Mouse (Mus musculus) myocyte (in vitro differentiated cells): ENCODE results near the gene Ceacam16. TPM values are rescaled to one million over a fixed set of nuclear protein-coding genes. Genes with fewer than 3 reads are reported as not detected.

Experiments
- H3K27me3 ChIP-seq: one replicate; pipeline ENCODE4 v1.6.1; 2011; ENCODE audit not compliant: control insufficient read depth, insufficient read depth, insufficient read length
- H3K36me3 ChIP-seq: one replicate; pipeline ENCODE4 v1.6.1; 2011; ENCODE audit not compliant: control insufficient read depth, insufficient read depth
- H3K4me2 ChIP-seq: one replicate; pipeline ENCODE4 v1.6.1; 2011; ENCODE audit warnings: low read depth, control low read depth
- H3K4me3 ChIP-seq: one replicate; pipeline ENCODE4 v1.5.1; 2011; ENCODE audit warnings: mild to moderate bottlenecking, control low read depth, moderate library complexity
- H3K79me2 ChIP-seq: one replicate; pipeline ENCODE4 v1.6.1; 2011; ENCODE audit not compliant: control insufficient read depth, insufficient read depth
- H3ac ChIP-seq: one replicate; pipeline ENCODE4 v1.6.1; 2011; ENCODE audit not compliant: control insufficient read depth, insufficient read length
- CEBPB ChIP-seq: IDR thresholded peaks from 2 replicates; pipeline ENCODE4 v1.6.1; 2011; ENCODE audit warnings: mild to moderate bottlenecking, moderate library complexity; ENCODE audit not compliant: poor library complexity, insufficient read depth, severe bottlenecking
- E2F4 ChIP-seq: IDR thresholded peaks from one replicate; pipeline ENCODE4 v1.6.1; 2011; ENCODE audit warnings: mild to moderate bottlenecking, control low read depth, moderate library complexity; ENCODE audit not compliant: insufficient read depth
- MAX ChIP-seq: IDR thresholded peaks from one replicate; pipeline ENCODE4 v1.6.1; 2011; ENCODE audit warnings: low read depth, mild to moderate bottlenecking, control low read depth
- MYOD1 ChIP-seq, 3 experiments: IDR thresholded peaks; one replicate each; pipeline ENCODE4 v1.6.1; 2011; ENCODE audit warnings: control low read depth in 2 of 3, low read depth in 2 of 3, mild to moderate bottlenecking in 2 of 3, moderate library complexity in 1 of 3; ENCODE audit not compliant: insufficient read length in 2 of 3, control insufficient read depth in 1 of 3
- MYOG ChIP-seq, 3 experiments: IDR thresholded peaks; one replicate each; pipeline ENCODE4 v1.6.1; 2011; ENCODE audit warnings: control low read depth in 2 of 3, low read depth in 2 of 3, mild to moderate bottlenecking in 2 of 3; ENCODE audit not compliant: insufficient read length in 2 of 3, control insufficient read depth in 1 of 3, insufficient read depth in 1 of 3
- POLR2A ChIP-seq: IDR thresholded peaks from one replicate; pipeline ENCODE4 v1.6.1; 2011; ENCODE audit warnings: low read depth, mild to moderate bottlenecking, control low read depth, moderate library complexity; ENCODE audit not compliant: insufficient read length
- POLR2AphosphoS2 ChIP-seq: IDR thresholded peaks from one replicate; pipeline ENCODE4 v1.6.1; 2011; ENCODE audit warnings: low read depth, control low read depth; ENCODE audit not compliant: insufficient read length
- REST ChIP-seq: IDR thresholded peaks from one replicate; pipeline ENCODE4 v1.6.1; 2011; ENCODE audit warnings: mild to moderate bottlenecking, control low read depth, moderate library complexity; ENCODE audit not compliant: insufficient read depth, insufficient read length
- SRF ChIP-seq: IDR thresholded peaks from one replicate; pipeline ENCODE4 v1.6.1; 2011; ENCODE audit warnings: low read depth; ENCODE audit not compliant: control insufficient read depth, insufficient read length
- TCF12 ChIP-seq: IDR thresholded peaks from one replicate; pipeline ENCODE4 v1.6.1; 2011; ENCODE audit warnings: mild to moderate bottlenecking, control low read depth; ENCODE audit not compliant: poor library complexity, insufficient read depth, severe bottlenecking
- TCF3 ChIP-seq: IDR thresholded peaks from one replicate; pipeline ENCODE4 v1.6.1; 2011; ENCODE audit warnings: low read depth, control low read depth; ENCODE audit not compliant: insufficient read length
- USF1 ChIP-seq: IDR thresholded peaks from one replicate; pipeline ENCODE4 v1.6.1; 2011; ENCODE audit warnings: low read depth, mild to moderate bottlenecking, control low read depth, moderate library complexity
- polyA plus RNA-seq: library from polyadenylated mRNA; unstranded; fragments of >200 nt; fragmentation: generic; extraction: Trizol; gene quantifications from one replicate; pipeline ENCODE4 v1.2.1, GENCODE M21; 2012; ENCODE audit warnings: missing spikeins

Gene Ceacam16
- polyA plus RNA-seq, 1 experiment: 0.02 TPM

DNA sequence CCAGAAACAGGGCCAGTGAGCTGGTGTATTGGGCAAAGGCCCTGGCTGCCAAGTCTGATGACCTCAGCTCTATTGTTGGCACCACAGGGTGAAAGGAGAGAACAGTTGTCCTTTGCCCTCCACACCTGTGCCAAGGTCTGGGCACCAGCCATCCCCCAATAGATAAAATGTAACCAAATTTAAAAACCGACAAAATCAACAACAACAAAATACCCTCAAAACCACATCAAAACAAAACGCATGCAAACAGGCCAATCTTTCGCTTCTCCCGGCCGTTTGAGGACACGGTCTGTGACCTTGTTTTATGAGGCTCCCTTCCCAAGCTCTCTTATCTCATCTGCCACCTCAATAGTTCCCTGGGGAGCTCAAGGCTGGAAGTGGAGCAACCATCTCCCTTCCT lies 5.4 kb upstream of the Ceacam16 start:
- no peak overlapping the region for H3K4me3 ChIP-seq
- H3K27me3 ChIP-seq: no peaks in the 10 kb centered on the region
- no peak overlapping the region for H3ac ChIP-seq
- no peaks in the 10 kb centered on the region for H3K36me3 ChIP-seq
- H3K4me2 ChIP-seq: no peak overlapping the region
- TF ChIP-seq MYOD1 (IDR thresholded peaks at IDR 0.05; ENCODE audit: control insufficient read depth in 1 of 3, insufficient read length in 2 of 3, low read depth in 2 of 3) (peak in 2 of 3 experiments; percentile 15 to 65), CEBPB (no peak), POLR2AphosphoS2 (no peak), USF1 (no peak), SRF (no peak), E2F4 (no peak), POLR2A (no peak), MAX (no peak), MYOG (IDR thresholded peaks at IDR 0.05; ENCODE audit: control insufficient read depth in 1 of 3, insufficient read depth in 1 of 3, insufficient read length in 2 of 3, low read depth in 2 of 3) (peak in 2 of 3 experiments; percentile 21 to 51), TCF12 (no peak), TCF3 (no peak), REST (no peak)
- H3K79me2 ChIP-seq: no peaks in the 10 kb centered on the region

DNA sequence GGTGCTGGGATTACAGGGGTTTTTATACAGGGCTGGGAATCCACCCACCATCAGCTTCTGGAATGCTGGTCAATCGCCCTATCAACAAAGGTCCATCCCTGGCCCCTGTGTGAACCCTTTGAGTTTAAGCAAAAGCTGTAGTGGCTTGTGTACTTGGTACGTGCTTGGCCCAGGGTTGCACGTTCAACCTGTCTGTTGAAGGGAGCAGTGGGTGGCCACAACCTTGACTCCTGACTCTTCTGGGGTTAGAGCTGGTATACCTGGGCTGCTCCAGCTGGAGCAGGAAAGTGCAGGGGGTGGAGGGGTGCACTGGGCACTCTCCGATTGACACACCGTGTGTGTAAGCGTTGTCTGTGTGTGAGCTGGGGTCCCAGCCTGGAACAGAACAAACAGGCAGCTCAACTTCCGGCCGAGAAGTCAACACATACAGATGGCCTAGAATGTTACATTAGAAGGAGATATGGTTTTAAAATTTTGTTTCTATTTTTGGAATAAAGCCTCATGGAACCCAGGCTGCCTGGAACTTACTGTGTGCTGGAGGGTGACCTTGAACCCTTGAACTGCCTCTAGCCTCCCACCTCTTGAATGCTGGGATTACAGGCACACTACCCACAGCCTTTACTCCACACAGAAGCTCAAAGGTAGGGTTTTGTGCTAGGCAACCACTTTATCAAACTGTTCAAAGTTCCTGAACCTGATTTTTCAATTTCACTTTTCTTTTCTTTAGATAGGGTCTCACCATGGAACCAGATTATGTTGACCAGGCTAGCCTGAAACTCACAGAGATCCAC lies 4.3 kb upstream of the Ceacam16 start:
- peaks cover 6% of the 10 kb centered on the region for H3K27me3 ChIP-seq
- TF ChIP-seq CEBPB: no peak
- TF ChIP-seq TCF3: no peak
- TF ChIP-seq MYOD1 (IDR thresholded peaks at IDR 0.05; ENCODE audit: control insufficient read depth in 1 of 3, insufficient read length in 2 of 3, low read depth in 2 of 3): no peak
- TF ChIP-seq SRF: no peak
- TF ChIP-seq POLR2A: no peak
- no peak for TF ChIP-seq USF1
- TF ChIP-seq REST: no peak
- no peak for TF ChIP-seq MYOG (IDR thresholded peaks at IDR 0.05; ENCODE audit: control insufficient read depth in 1 of 3, insufficient read depth in 1 of 3, insufficient read length in 2 of 3, low read depth in 2 of 3)
- no peak for TF ChIP-seq POLR2AphosphoS2
- TF ChIP-seq MAX: no peak
- no peak for TF ChIP-seq E2F4
- no peak for TF ChIP-seq TCF12
- H3K4me3 ChIP-seq: no peak overlapping the region

GRCm38 (mm10) chr7:19864241-19864640 lies 3.1 kb upstream of the Ceacam16 start:
- no peak for TF ChIP-seq REST
- TF ChIP-seq USF1: no peak
- no peak for TF ChIP-seq MYOD1 (IDR thresholded peaks at IDR 0.05; ENCODE audit: control insufficient read depth in 1 of 3, insufficient read length in 2 of 3, low read depth in 2 of 3)
- TF ChIP-seq E2F4: no peak
- no peak for TF ChIP-seq TCF12
- TF ChIP-seq POLR2AphosphoS2: no peak
- TF ChIP-seq CEBPB: no peak
- TF ChIP-seq TCF3: no peak
- no peak overlapping the region for H3K4me2 ChIP-seq
- no peak overlapping the region for H3ac ChIP-seq
- peaks cover 7% of the 10 kb centered on the region for H3K27me3 ChIP-seq
- H3K79me2 ChIP-seq: no peaks in the 10 kb centered on the region
- H3K36me3 ChIP-seq: no peaks in the 10 kb centered on the region
- H3K4me3 ChIP-seq: no peak overlapping the region

More for the DNA sequence above, 4.3 kb upstream of the Ceacam16 start:
- Histone ChIP-seq H3K36me3 (no peaks in the 10 kb centered on the region), H3K4me2 (no peak overlapping the region), H3K79me2 (no peaks in the 10 kb centered on the region), H3ac (no peak overlapping the region)

DNA sequence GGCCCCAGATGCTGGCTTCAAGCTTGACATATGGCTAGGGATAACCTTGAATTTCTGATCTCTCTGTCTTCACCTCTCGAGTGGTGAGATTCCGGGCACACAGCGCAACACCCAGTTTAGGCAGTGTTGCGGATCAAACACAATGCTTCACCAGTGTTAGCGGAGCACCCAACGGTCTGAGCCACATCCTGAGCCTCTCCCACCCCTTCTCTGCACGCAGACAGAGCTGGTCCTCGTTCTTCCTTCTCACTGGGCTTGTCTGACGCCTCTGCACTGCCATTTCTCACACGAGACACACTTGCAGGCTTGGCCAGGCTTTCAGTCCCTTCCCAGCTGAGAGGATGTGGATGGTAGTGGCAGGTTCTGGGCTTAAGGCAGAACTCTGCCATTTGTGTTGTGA lies 1.4 kb downstream of the Ceacam16 start:
- Histone ChIP-seq H3K36me3 (no peaks in the 10 kb centered on the region), H3ac (no peak overlapping the region), H3K4me3 (no peak overlapping the region), H3K4me2 (no peak overlapping the region), H3K27me3 (peaks cover 7% of the 10 kb centered on the region), H3K79me2 (no peaks in the 10 kb centered on the region)
- TF ChIP-seq POLR2A (no peak), SRF (no peak), USF1 (no peak), CEBPB (no peak), E2F4 (no peak), REST (no peak), TCF3 (no peak), POLR2AphosphoS2 (no peak), MAX (no peak), TCF12 (no peak), MYOD1 (IDR thresholded peaks at IDR 0.05; ENCODE audit: control insufficient read depth in 1 of 3, insufficient read length in 2 of 3, low read depth in 2 of 3) (no peak), MYOG (IDR thresholded peaks at IDR 0.05; ENCODE audit: control insufficient read depth in 1 of 3, insufficient read depth in 1 of 3, insufficient read length in 2 of 3, low read depth in 2 of 3) (no peak)
